Mouse (Mus musculus): ENCODE measurements at regions not wholly inside any gene's neighbourhood (a gene's known extent, or its start where the extent isn't known, plus 50 kb on each side); places are given as distances from the start of the nearest gene placed in this dataset.

DNA sequence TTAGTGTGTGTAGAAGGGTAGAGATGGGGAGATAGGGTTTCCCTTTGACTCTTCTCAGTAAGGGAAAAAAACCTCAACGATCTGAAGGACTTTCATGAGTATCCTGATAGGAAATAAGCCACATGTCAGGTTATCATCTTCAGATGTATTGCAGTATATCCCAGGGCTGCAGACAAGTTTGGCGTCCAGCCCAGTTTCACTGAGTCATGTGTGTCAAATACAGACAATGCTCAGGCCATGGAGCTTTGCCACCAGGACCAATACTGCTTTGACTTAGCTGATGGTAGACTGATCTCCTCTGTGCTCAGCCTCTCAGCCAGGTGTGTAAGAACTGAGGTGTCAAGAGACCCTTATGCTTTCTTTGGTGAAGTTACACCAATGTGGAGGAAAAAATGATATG lies 62.9 kb downstream of the Cst10 start:
- TF ChIP-seq EP300 (IDR thresholded peaks at IDR 0.05; ENCODE audit: insufficient read depth, low read depth, low read length), result no peak
- no peak for TF ChIP-seq POLR2A (IDR thresholded peaks at IDR 0.05; ENCODE audit: insufficient read depth, low read length)
